Mouse (Mus musculus): ENCODE results near the gene Smarcd3.

DNA sequence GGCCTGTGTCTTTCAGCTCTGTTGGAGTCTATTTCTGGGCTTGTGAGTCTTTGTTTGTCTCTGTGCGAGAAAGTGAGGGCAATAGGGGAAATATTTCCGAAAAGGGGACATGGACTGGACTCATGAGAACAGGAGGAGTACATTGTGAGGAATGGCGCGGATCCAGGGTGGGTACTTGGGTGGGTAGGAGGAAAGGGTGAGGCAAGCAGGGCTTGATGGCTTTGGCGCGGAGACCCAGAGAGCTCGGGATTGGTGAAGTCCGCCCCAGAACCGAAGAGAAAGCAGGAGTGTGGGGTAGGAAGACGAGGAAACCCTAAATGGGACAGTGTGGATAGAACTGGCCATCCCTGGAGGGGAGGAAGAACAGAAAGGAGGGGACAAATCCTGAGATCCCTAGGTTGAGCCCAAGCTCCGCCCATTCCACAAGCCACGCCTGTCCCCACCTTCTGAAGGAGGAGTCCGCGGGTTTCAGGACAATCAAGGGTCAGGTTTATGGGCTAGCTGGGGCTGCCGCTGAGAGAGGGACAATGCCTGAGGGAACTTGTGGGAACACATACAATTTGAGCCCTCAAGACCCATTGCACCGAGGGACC, 21.4 kb downstream of the Smarcd3 start:
- TF ChIP-seq CTCF (IDR thresholded peaks at IDR 0.05 in 2 of 3, conservative IDR thresholded peaks at IDR 0.05 in 1 of 3; ENCODE audit: control insufficient read depth in 1 of 3, insufficient read depth in 1 of 3, low read depth in 2 of 3, low read length in 3 of 3, poor library complexity in 1 of 3, severe bottlenecking in 1 of 3) (no peak), ELF1 (IDR thresholded peaks at IDR 0.05; ENCODE audit: low read depth, low read length) (no peak), MEF2A (IDR thresholded peaks at IDR 0.05; ENCODE audit: extremely low read depth, insufficient replicate concordance, low read depth, low read length, poor library complexity, severe bottlenecking) (no peak), POLR2A (IDR thresholded peaks at IDR 0.05; ENCODE audit: control insufficient read depth in 1 of 2, insufficient read depth in 1 of 2, low read depth in 1 of 2, low read length in 2 of 2, poor library complexity in 1 of 2) (no peak), EP300 (IDR thresholded peaks at IDR 0.05; ENCODE audit: low read depth in 1 of 2, low read length in 2 of 2) (no peak), TCF12 (IDR thresholded peaks at IDR 0.05; ENCODE audit: low read depth, low read length) (no peak), GATA1 (IDR thresholded peaks at IDR 0.05; ENCODE audit: low read depth, low read length) (no peak)

All from MEL (cell line).